Mouse (Mus musculus) cerebellum, postnatal 25 days (tissue): ENCODE measurements around the gene A430033K04Rik.

Source experiments
- DNase-seq, 2 experiments: peaks; one replicate each; pipeline ENCODE4 v3.0.0; 2021; ENCODE audit warnings: mixed read lengths in 2 of 2

A430033K04Rik gene

GRCm38 (mm10) chr5:138697466-138697865 is 74.8 kb downstream of the A430033K04Rik start:
- no peak for DNase-seq
